Mouse (Mus musculus) heart, embryonic 15.5 days (tissue): ENCODE measurements around the gene Fosl2. TPM values are rescaled to one million over a fixed set of nuclear protein-coding genes. Genes with fewer than 3 reads are reported as not detected.
A peak's percentile ranks its signal among the peaks of the same experiment; 100 is the strongest.

Experiments
- ATAC-seq: fragments of 200-750 bp; cut with Nextera tagmentation; replicated peaks from 2 replicates; pipeline ENCODE4 v1.8.0; 2017; ENCODE audit warnings: low read depth, moderate TSS enrichment; ENCODE audit not compliant: insufficient number of reproducible peaks, insufficient read depth, low FRiP score
- H3K27ac ChIP-seq: fragments of 300-500 bp; sonication (generic); 2 replicates; pipeline ENCODE4 v1.5.1; 2015; ENCODE audit warnings: mild to moderate bottlenecking, inconsistent platforms
- H3K27me3 ChIP-seq: fragments of 300-500 bp; sonication (generic); 2 replicates; pipeline ENCODE4 v1.6.1; 2015; ENCODE audit warnings: inconsistent platforms
- H3K36me3 ChIP-seq: fragments of 300-500 bp; sonication (generic); 2 replicates; pipeline ENCODE4 v1.6.1; 2015; ENCODE audit warnings: mild to moderate bottlenecking, inconsistent platforms
- H3K4me1 ChIP-seq: fragments of 300-500 bp; sonication (generic); replicated peaks from 2 replicates; pipeline ENCODE4 v1.6.1; 2015; ENCODE audit warnings: inconsistent platforms
- H3K4me2 ChIP-seq: fragments of 300-500 bp; sonication (generic); 2 replicates; pipeline ENCODE4 v1.6.1; 2015; ENCODE audit warnings: inconsistent platforms, mild to moderate bottlenecking, moderate library complexity
- H3K4me3 ChIP-seq: fragments of 300-500 bp; sonication (generic); 2 replicates; pipeline ENCODE4 v1.5.1; 2015; ENCODE audit warnings: mild to moderate bottlenecking, inconsistent platforms
- H3K9ac ChIP-seq: fragments of 300-500 bp; sonication (generic); 2 replicates; pipeline ENCODE4 v1.6.1; 2015; ENCODE audit warnings: mild to moderate bottlenecking, inconsistent platforms
- H3K9me3 ChIP-seq: fragments of 300-500 bp; sonication (generic); replicated peaks from 2 replicates; pipeline ENCODE4 v1.6.1; 2016; ENCODE audit warnings: inconsistent platforms
- WGBS: fragments of 180-500 bp; shearing (Covaris S2); methylation state at CpG from one replicate; pipeline ENCODE4 v1.1.7; 2015; ENCODE audit warnings: mixed read lengths; 5-methylcytosine and 5-hydroxymethylcytosine counted together
- polyA plus RNA-seq: library from polyadenylated mRNA; unstranded; fragments of >200 nt; fragmentation: Nextera tagmentation; extraction: Ambion mirVana; gene quantifications from 2 replicates; pipeline ENCODE4 v1.2.1, GENCODE M21; 2015

Gene Fosl2
- polyA plus RNA-seq, 1 experiment from 2014 or later = 2.5 TPM

GRCm38 (mm10) chr5:32191259-32191658 is 55.7 kb downstream of the Fosl2 start:
- Histone ChIP-seq H3K4me1 (peaks cover 11% of the 10 kb centered on the region; the same call in 1 of the 2 replicates), H3K27ac (no peak overlapping the region), H3K9me3 (no peaks in the 10 kb centered on the region), H3K4me2 (no peak overlapping the region), H3K4me3 (no peak overlapping the region), H3K9ac (no peak overlapping the region), H3K27me3 (no peaks in the 10 kb centered on the region), H3K36me3 (no peaks in the 10 kb centered on the region)
- no peak for ATAC-seq
- WGBS = 79% methylated on average over 5 of the region's 5 CpGs

- 0 out of 2 replicates have a peak, but pooled peaks have one; percentile 40 for ATAC-seq
- Histone ChIP-seq H3K36me3 (no peaks in the 10 kb centered on the region), H3K27ac (peak overlapping the region; percentile 14; the same call in 1 of the 2 replicates), H3K4me3 (no peak overlapping the region), H3K9me3 (no peaks in the 10 kb centered on the region), H3K27me3 (no peaks in the 10 kb centered on the region), H3K4me1 (peaks cover 11% of the 10 kb centered on the region; the same call in 1 of the 2 replicates), H3K9ac (no peak overlapping the region), H3K4me2 (no peak overlapping the region)
- 57% methylated on average over 16 of the region's 16 CpGs for WGBS
These were observed 56.6 kb downstream of the Fosl2 start for GRCm38 (mm10) chr5:32192016-32192845.

GRCm38 (mm10) chr5:32194236-32194635 is 58.6 kb downstream of the Fosl2 start:
- Histone ChIP-seq H3K36me3 (no peaks in the 10 kb centered on the region), H3K27ac (no peak overlapping the region), H3K4me1 (peaks cover 9% of the 10 kb centered on the region; the same call in 1 of the 2 replicates), H3K9ac (no peak overlapping the region), H3K27me3 (no peaks in the 10 kb centered on the region), H3K9me3 (no peaks in the 10 kb centered on the region), H3K4me2 (no peak overlapping the region), H3K4me3 (no peak overlapping the region)
- no peak for ATAC-seq
- WGBS = 66% methylated on average over 4 of the region's 4 CpGs

- no peaks in the 10 kb centered on the region for H3K36me3 ChIP-seq
- no peaks in the 10 kb centered on the region for H3K9me3 ChIP-seq
- H3K27me3 ChIP-seq = no peaks in the 10 kb centered on the region
- 58% methylated on average over 12 of the region's 12 CpGs for WGBS
- no peak overlapping the region for H3K4me2 ChIP-seq
- peaks cover 7% of the 10 kb centered on the region; the same call in 1 of the 2 replicates for H3K4me1 ChIP-seq
- H3K27ac ChIP-seq = no peak overlapping the region
- no peak overlapping the region for H3K4me3 ChIP-seq
- no peak overlapping the region for H3K9ac ChIP-seq
- no peak for ATAC-seq
These were observed 60.4 kb downstream of the Fosl2 start for GRCm38 (mm10) chr5:32195857-32196609.

- Histone ChIP-seq H3K27me3 (no peaks in the 10 kb centered on the region), H3K4me2 (no peak overlapping the region), H3K36me3 (no peaks in the 10 kb centered on the region), H3K4me3 (no peak overlapping the region), H3K9ac (no peak overlapping the region), H3K4me1 (0 out of 2 replicates have a peak, but pooled peaks cover 2% of the 10 kb centered on the region), H3K9me3 (no peaks in the 10 kb centered on the region), H3K27ac (no peak overlapping the region)
- peak; percentile 64; the same call in 1 of the 2 replicates for ATAC-seq
- WGBS = 8% methylated on average over 4 of the region's 4 CpGs
These were observed 62.1 kb downstream of the Fosl2 start for GRCm38 (mm10) chr5:32197698-32198097.

- no peaks in the 10 kb centered on the region for H3K9me3 ChIP-seq
- H3K27ac ChIP-seq = no peak overlapping the region
- H3K36me3 ChIP-seq = no peaks in the 10 kb centered on the region
- H3K4me1 ChIP-seq = 0 out of 2 replicates have a peak, but pooled peaks cover 2% of the 10 kb centered on the region
- H3K4me2 ChIP-seq = no peak overlapping the region
- WGBS = 68% methylated on average over 3 of the region's 3 CpGs
- no peak overlapping the region for H3K4me3 ChIP-seq
- H3K27me3 ChIP-seq = no peaks in the 10 kb centered on the region
- H3K9ac ChIP-seq = no peak overlapping the region
- ATAC-seq = no peak
These were observed 63.5 kb downstream of the Fosl2 start for GRCm38 (mm10) chr5:32199136-32199535.

- WGBS = 63% methylated on average over 3 of the region's 3 CpGs
- H3K4me3 ChIP-seq = no peak overlapping the region
- 0 out of 2 replicates have a peak, but pooled peaks cover 2% of the 10 kb centered on the region for H3K4me1 ChIP-seq
- no peaks in the 10 kb centered on the region for H3K36me3 ChIP-seq
- no peak overlapping the region for H3K4me2 ChIP-seq
- no peak overlapping the region for H3K27ac ChIP-seq
- H3K9ac ChIP-seq = no peak overlapping the region
- no peaks in the 10 kb centered on the region for H3K27me3 ChIP-seq
- no peak for ATAC-seq
- H3K9me3 ChIP-seq = no peaks in the 10 kb centered on the region
These were observed 64.0 kb downstream of the Fosl2 start for GRCm38 (mm10) chr5:32199594-32199993.

- 0 out of 2 replicates have a peak, but pooled peaks cover 2% of the 10 kb centered on the region for H3K4me1 ChIP-seq
- H3K4me2 ChIP-seq = no peak overlapping the region
- no peaks in the 10 kb centered on the region for H3K36me3 ChIP-seq
- H3K9ac ChIP-seq = no peak overlapping the region
- 72% methylated on average over 4 of the region's 4 CpGs for WGBS
- ATAC-seq = no peak
- no peak overlapping the region for H3K4me3 ChIP-seq
- no peaks in the 10 kb centered on the region for H3K9me3 ChIP-seq
- no peak overlapping the region for H3K27ac ChIP-seq
- no peaks in the 10 kb centered on the region for H3K27me3 ChIP-seq
These were observed 69.1 kb downstream of the Fosl2 start for GRCm38 (mm10) chr5:32204653-32205052.

GRCm38 (mm10) chr5:32206726-32207125 is 71.1 kb downstream of the Fosl2 start:
- Histone ChIP-seq H3K4me3 (no peak overlapping the region), H3K9ac (no peak overlapping the region), H3K4me1 (0 out of 2 replicates have a peak, but pooled peaks cover 2% of the 10 kb centered on the region), H3K4me2 (no peak overlapping the region), H3K36me3 (no peaks in the 10 kb centered on the region), H3K27me3 (no peaks in the 10 kb centered on the region), H3K9me3 (no peaks in the 10 kb centered on the region), H3K27ac (no peak overlapping the region)
- 70% methylated on average over 2 of the region's 2 CpGs for WGBS
- ATAC-seq = no peak
